Mouse (Mus musculus) v-Abl transformed pro-B cells (cell line): ENCODE measurements around the gene Gsg1l2.

Source experiments
- in situ Hi-C, 2 experiments: fragments of 400-800 bp; cut with MboI; formaldehyde crosslinking; loops; one replicate each; pipeline ENCODE4 v1.15.1; 2025; ENCODE audit not compliant: unreplicated experiment in 2 of 2

Gene Gsg1l2

GRCm38 (mm10) chr11:67811535-67811934 is 37.1 kb downstream of the Gsg1l2 start:
- in situ Hi-C loops, result loop anchor here in 1 of 2 experiments (10.0 kb wide), 1 partner anchor 113 kb away; the partner anchor contains the start of gene Usp43

GRCm38 (mm10) chr11:67819604-67820003 is 45.2 kb downstream of the Gsg1l2 start:
- in situ Hi-C loops, result loop anchor here (5.0 to 10.0 kb wide), 4 partner anchors 33 to 593 kb away; partner anchors contain the start of genes Cfap52 (in 1 of the 2), Stx8 (in 1 of the 2) and Usp43 (in 1 of the 2)

- in situ Hi-C loops, result loop anchor here in 1 of 2 experiments (10.0 kb wide), 1 partner anchor 145 kb away; the partner anchor contains the start of genes Cfap52 and Stx8
These were observed 45.8 kb downstream of the Gsg1l2 start for GRCm38 (mm10) chr11:67820221-67820620.

- in situ Hi-C loops, result loop anchor here in 1 of 2 experiments (10.0 kb wide), 1 partner anchor 143 kb away; the partner anchor contains the start of genes Cfap52 and Stx8
These were observed 47.2 kb downstream of the Gsg1l2 start for GRCm38 (mm10) chr11:67821560-67821959.

GRCm38 (mm10) chr11:67828360-67829059 is 54.1 kb downstream of the Gsg1l2 start:
- in situ Hi-C loops, result loop anchor here in 1 of 2 experiments (10.0 kb wide), 1 partner anchor 136 kb away; the partner anchor contains the start of genes Cfap52 and Stx8

- in situ Hi-C loops, result loop anchor here in 1 of 2 experiments (10.0 kb wide), 1 partner anchor 135 kb away; the partner anchor contains the start of genes Cfap52 and Stx8
These were observed 55.1 kb downstream of the Gsg1l2 start for GRCm38 (mm10) chr11:67829530-67829929.

GRCm38 (mm10) chr11:67831820-67832219 is 57.4 kb downstream of the Gsg1l2 start:
- in situ Hi-C loops, result no loop called here

DNA sequence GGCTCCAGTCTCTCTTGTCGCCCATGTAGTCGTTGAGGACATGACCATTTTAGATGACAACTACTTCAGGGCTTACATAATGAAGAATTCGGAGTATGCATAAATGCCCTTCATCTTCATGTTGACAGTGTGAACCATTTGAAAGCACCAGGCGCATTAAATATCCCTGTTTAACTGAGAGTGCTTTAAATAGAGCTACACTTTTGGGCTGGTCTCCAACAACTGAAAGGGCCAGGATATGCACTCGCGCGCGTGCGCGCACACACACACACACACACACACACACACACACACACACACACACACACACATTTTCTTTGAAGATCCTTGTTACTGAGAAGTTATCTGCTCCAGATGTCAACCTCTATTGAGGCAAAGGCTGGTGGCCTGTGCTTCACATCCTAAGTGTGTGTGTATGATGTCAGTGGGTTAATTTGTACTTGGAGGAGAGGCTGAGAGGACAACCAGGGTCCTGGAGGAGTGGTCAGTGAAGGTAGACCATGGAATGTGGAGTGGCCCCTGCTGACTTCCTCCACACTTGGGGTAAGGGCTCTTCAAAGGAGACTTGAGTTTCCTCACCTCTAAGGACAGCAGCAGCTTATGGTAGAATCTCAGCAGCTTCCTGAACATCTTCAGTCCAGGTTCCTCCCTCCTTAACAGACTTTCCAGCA is 61.1 kb downstream of the Gsg1l2 start:
- in situ Hi-C loops, result no loop called here
